Comparison of ENCODE assay signal across 8 mouse cellular contexts in genomic region chr19:53902739-53903487, GRCm38 (mm10). TPM values are rescaled to one million over a fixed set of nuclear protein-coding genes. Genes with fewer than 3 reads are reported as not detected.
DNase-seq lines count a peak whose midpoint lies in the region; ATAC-seq and TF ChIP-seq lines count a peak whose summit lies in the region.

No protein-coding gene starts in this region.

- no peaks in the 10 kb centered on the region; the same call in 1 of the 2 replicates for H3K4me1 ChIP-seq in forebrain, embryonic 11.5 days (replicated peaks; ENCODE audit: control insufficient read depth, insufficient read depth, low read length)
- peaks cover 31% of the 10 kb centered on the region for H3K4me1 ChIP-seq in heart, postnatal 0 days (ENCODE audit: control insufficient read depth, insufficient read depth)
- peaks cover 21% of the 10 kb centered on the region for H3K4me1 ChIP-seq in liver, embryonic 16.5 days (ENCODE audit: control insufficient read depth, low read depth, low read length)
- H3K4me1 ChIP-seq in neural tube, embryonic 13.5 days (replicated peaks) = peaks cover 32% of the 10 kb centered on the region
- peaks cover 7% of the 10 kb centered on the region for H3K4me1 ChIP-seq in testis, adult 2 months (ENCODE audit: control insufficient read depth, insufficient read depth, low read length)

- no peaks in the 10 kb centered on the region for H3K9me3 ChIP-seq in forebrain, embryonic 11.5 days (ENCODE audit: control insufficient read depth, low read length)
- H3K9me3 ChIP-seq in heart, postnatal 0 days (replicated peaks; ENCODE audit: control insufficient read depth, low read length) = no peaks in the 10 kb centered on the region
- H3K9me3 ChIP-seq in liver, embryonic 16.5 days (replicated peaks; ENCODE audit: control insufficient read depth, low read length) = no peaks in the 10 kb centered on the region
- H3K9me3 ChIP-seq in neural tube, embryonic 13.5 days = no peaks in the 10 kb centered on the region

- no peaks in the 10 kb centered on the region for H3K36me3 ChIP-seq in forebrain, embryonic 11.5 days (ENCODE audit: control insufficient read depth, insufficient read depth, low read length)
- H3K36me3 ChIP-seq in heart, postnatal 0 days (replicated peaks; ENCODE audit: control insufficient read depth, insufficient read depth, low read length) = no peaks in the 10 kb centered on the region
- no peaks in the 10 kb centered on the region for H3K36me3 ChIP-seq in liver, embryonic 16.5 days (ENCODE audit: control insufficient read depth, insufficient read depth)
- no peaks in the 10 kb centered on the region for H3K36me3 ChIP-seq in neural tube, embryonic 13.5 days
- H3K36me3 ChIP-seq in testis, adult 2 months (ENCODE audit: control insufficient read depth, insufficient read depth, low read length) = no peaks in the 10 kb centered on the region

- WGBS in forebrain, embryonic 11.5 days = under 1% methylated on average over 60 of the region's 61 CpGs
- under 1% methylated on average over 60 of the region's 61 CpGs for WGBS in heart, postnatal 0 days
- WGBS in liver, embryonic 16.5 days (ENCODE audit: insufficient replicate concordance) = under 1% methylated on average over 61 of the region's 61 CpGs
- WGBS in neural tube, embryonic 13.5 days = 0% methylated on average over 59 of the region's 61 CpGs

- peak overlapping the region; percentile 55 for H3K27ac ChIP-seq in forebrain, embryonic 11.5 days (ENCODE audit: low read depth, low read length)
- peak overlapping the region; percentile 94 for H3K27ac ChIP-seq in heart, postnatal 0 days (ENCODE audit: low read depth)
- peak overlapping the region; percentile 91 for H3K27ac ChIP-seq in liver, embryonic 16.5 days (ENCODE audit: low read length)
- peak overlapping the region; percentile 93 for H3K27ac ChIP-seq in neural tube, embryonic 13.5 days (replicated peaks)
- H3K27ac ChIP-seq in testis, adult 2 months (ENCODE audit: control insufficient read depth, insufficient read depth, low read depth, low read length) = peak overlapping the region; percentile 91

- H3K9ac ChIP-seq in forebrain, embryonic 11.5 days (ENCODE audit: low read length) = peak overlapping the region; percentile 81
- H3K9ac ChIP-seq in heart, postnatal 0 days (replicated peaks; ENCODE audit: low read depth, low read length) = peak overlapping the region; percentile 94
- H3K9ac ChIP-seq in liver, embryonic 16.5 days (ENCODE audit: low read depth, low read length) = peak overlapping the region; percentile 92
- H3K9ac ChIP-seq in neural tube, embryonic 13.5 days = peak overlapping the region; percentile 96

- TF ChIP-seq POLR2A in testis, adult 2 months (IDR thresholded peaks at IDR 0.05; ENCODE audit: control insufficient read depth, low read depth, low read length) = peak; percentile 88

- H3K4me2 ChIP-seq in forebrain, embryonic 11.5 days (ENCODE audit: low read depth, low read length, severe bottlenecking) = peak overlapping the region; percentile 74
- H3K4me2 ChIP-seq in heart, postnatal 0 days (ENCODE audit: low read depth, low read length) = peak overlapping the region; percentile 94
- peak overlapping the region; percentile 86 for H3K4me2 ChIP-seq in liver, embryonic 16.5 days (ENCODE audit: low read depth, low read length)
- H3K4me2 ChIP-seq in neural tube, embryonic 13.5 days = peak overlapping the region; percentile 73

- H3K4me3 ChIP-seq in forebrain, embryonic 11.5 days (ENCODE audit: low read depth, low read length) = peak overlapping the region; percentile 84
- H3K4me3 ChIP-seq in heart, postnatal 0 days (ENCODE audit: low read depth, low read length) = peak overlapping the region; percentile 99
- H3K4me3 ChIP-seq in liver, embryonic 16.5 days (ENCODE audit: low read depth, low read length) = peak overlapping the region; percentile 92
- peak overlapping the region; percentile 98 for H3K4me3 ChIP-seq in neural tube, embryonic 13.5 days
- peak overlapping the region; percentile 94 for H3K4me3 ChIP-seq in testis, adult 2 months (ENCODE audit: control insufficient read depth, low read depth, low read length)

- ATAC-seq in forebrain, embryonic 11.5 days (replicated peaks; ENCODE audit: low FRiP score) = peak; percentile 99
- peak; percentile 98 for ATAC-seq in heart, postnatal 0 days (ENCODE audit: insufficient read depth, low read depth)
- peak; percentile 96 for ATAC-seq in liver, embryonic 16.5 days (ENCODE audit: low read depth)
- ATAC-seq in neural tube, embryonic 13.5 days (ENCODE audit: low read depth) = peak; percentile 98

- 0 out of 2 replicates have a peak, but pooled peaks have one; percentile 54 for TF ChIP-seq EP300 in heart, postnatal 0 days (IDR thresholded peaks at IDR 0.05; ENCODE audit: low read depth)

- peak; percentile 91 to 94 for DNase-seq in CD8-positive naive resting alpha-beta T cell, adult 2 months (ENCODE audit: low read depth in 2 of 2, low spot score in 2 of 2)
- DNase-seq in c-Kit-positive CD71-negative TER-119-negative erythroid progenitor cells, embryonic 14.5 days (ENCODE audit: low read depth) = peak; percentile 93
- peak; percentile 100 for DNase-seq in forebrain, embryonic 11.5 days (ENCODE audit: low spot score)
- peak; percentile 96 for DNase-seq in heart, postnatal 0 days (ENCODE audit: low spot score)
- DNase-seq in kidney, postnatal 4 days = peak; percentile 96 to 99

- no peaks in the 10 kb centered on the region for H3K27me3 ChIP-seq in forebrain, embryonic 11.5 days (ENCODE audit: control insufficient read depth, insufficient read depth, low read length)
- H3K27me3 ChIP-seq in heart, postnatal 0 days (ENCODE audit: control insufficient read depth, insufficient read depth, low read length) = no peaks in the 10 kb centered on the region
- no peaks in the 10 kb centered on the region for H3K27me3 ChIP-seq in liver, embryonic 16.5 days (ENCODE audit: control insufficient read depth, insufficient read depth, low read depth, low read length)
- H3K27me3 ChIP-seq in neural tube, embryonic 13.5 days = no peaks in the 10 kb centered on the region; the same call in 1 of the 2 replicates
- no peaks in the 10 kb centered on the region for H3K27me3 ChIP-seq in testis, adult 2 months (ENCODE audit: control insufficient read depth, insufficient read depth, low read length)

- no peak for TF ChIP-seq CTCF in heart, postnatal 0 days (IDR thresholded peaks at IDR 0.05; ENCODE audit: low read depth)
- no peak for TF ChIP-seq CTCF in testis, adult 2 months (IDR thresholded peaks at IDR 0.05; ENCODE audit: control insufficient read depth, insufficient read depth, insufficient replicate concordance, low read depth, low read length)

RNA-seq across cellular contexts. Expression of gene Pdcd4, which starts 10.9 kb away (rescaled TPM):
- polyA plus RNA-seq in forebrain, embryonic 11.5 days (2014; fragmentation: Nextera tagmentation; extraction: Ambion mirVana) = 84.0 and 90.6 TPM in 2 replicates
- 4.2 and 5.5 TPM in 2 replicates for total RNA-seq in heart, postnatal 0 days (2014; rRNA removed; ENCODE audit: low replicate concordance)
- 28.6 and 34.8 TPM in 2 replicates for polyA plus RNA-seq in heart, postnatal 0 days (2015; fragmentation: Nextera tagmentation; extraction: Ambion mirVana)
- 21.5 TPM in 2 replicates for polyA plus RNA-seq in liver, embryonic 16.5 days (2015; fragmentation: Nextera tagmentation; extraction: Ambion mirVana)
- polyA plus RNA-seq in neural tube, embryonic 13.5 days (2015; fragmentation: Nextera tagmentation; extraction: Ambion mirVana) = 80.5 and 82.1 TPM in 2 replicates
- polyA plus RNA-seq in testis, adult 2 months (2012; rRNA removed) = 37.1 and 46.6 TPM in 2 replicates

RNA-seq across cellular contexts. Expression of gene Shoc2, which starts 41.2 kb away (rescaled TPM):
- polyA plus RNA-seq in forebrain, embryonic 11.5 days (2014; fragmentation: Nextera tagmentation; extraction: Ambion mirVana) = 82.5 and 85.8 TPM in 2 replicates
- total RNA-seq in heart, postnatal 0 days (2014; rRNA removed; ENCODE audit: low replicate concordance) = 38.0 and 48.6 TPM in 2 replicates
- polyA plus RNA-seq in heart, postnatal 0 days (2015; fragmentation: Nextera tagmentation; extraction: Ambion mirVana) = 20.1 and 22.1 TPM in 2 replicates
- polyA plus RNA-seq in liver, embryonic 16.5 days (2015; fragmentation: Nextera tagmentation; extraction: Ambion mirVana) = 16.6 TPM in 2 replicates
- 71.5 and 72.9 TPM in 2 replicates for polyA plus RNA-seq in neural tube, embryonic 13.5 days (2015; fragmentation: Nextera tagmentation; extraction: Ambion mirVana)
- polyA plus RNA-seq in testis, adult 2 months (2012; rRNA removed) = 7.2 and 9.5 TPM in 2 replicates

RNA-seq across cellular contexts. Expression of gene Bbip1, which starts 41.5 kb away (rescaled TPM):
- 127 and 138 TPM in 2 replicates for polyA plus RNA-seq in forebrain, embryonic 11.5 days (2014; fragmentation: Nextera tagmentation; extraction: Ambion mirVana)
- total RNA-seq in heart, postnatal 0 days (2014; rRNA removed; ENCODE audit: low replicate concordance) = 32.1 and 45.5 TPM in 2 replicates
- 74.2 and 78.3 TPM in 2 replicates for polyA plus RNA-seq in heart, postnatal 0 days (2015; fragmentation: Nextera tagmentation; extraction: Ambion mirVana)
- 33.8 and 40.1 TPM in 2 replicates for polyA plus RNA-seq in liver, embryonic 16.5 days (2015; fragmentation: Nextera tagmentation; extraction: Ambion mirVana)
- 143 and 148 TPM in 2 replicates for polyA plus RNA-seq in neural tube, embryonic 13.5 days (2015; fragmentation: Nextera tagmentation; extraction: Ambion mirVana)
- polyA plus RNA-seq in testis, adult 2 months (2012; rRNA removed) = 49.8 and 63.0 TPM in 2 replicates

Comparison
In these comparisons a context has a peak if more than half of its experiments do, and no peak if none do; other contexts are left out.
1. Peak in every context shown above with its lines: DNase-seq, ATAC-seq, H3K4me3 ChIP-seq and H3K27ac ChIP-seq.